Mouse (Mus musculus) testis, adult 2 months (tissue): ENCODE measurements around the gene Ctf1. TPM values are rescaled to one million over a fixed set of nuclear protein-coding genes. Genes with fewer than 3 reads are reported as not detected.

ENCODE experiments used
- H3K27ac ChIP-seq: fragments of 200-500 bp; 2 replicates; pipeline ENCODE4 v1.5.1; 2012; ENCODE audit warnings: low read depth, low read length; ENCODE audit not compliant: control insufficient read depth, insufficient read depth
- H3K27me3 ChIP-seq: fragments of 200-500 bp; 2 replicates; pipeline ENCODE4 v1.6.1; 2012; ENCODE audit warnings: mild to moderate bottlenecking, low read length, moderate library complexity; ENCODE audit not compliant: control insufficient read depth, insufficient read depth
- H3K36me3 ChIP-seq: fragments of 200-500 bp; 2 replicates; pipeline ENCODE4 v1.6.1; 2012; ENCODE audit warnings: mild to moderate bottlenecking, low read length; ENCODE audit not compliant: control insufficient read depth, insufficient read depth
- H3K4me1 ChIP-seq: fragments of 200-500 bp; 2 replicates; pipeline ENCODE4 v1.6.1; 2012; ENCODE audit warnings: low read length; ENCODE audit not compliant: control insufficient read depth, insufficient read depth
- H3K4me3 ChIP-seq: fragments of 200-500 bp; 2 replicates; pipeline ENCODE4 v1.5.1; 2012; ENCODE audit warnings: low read depth, mild to moderate bottlenecking, low read length, moderate library complexity, mixed read lengths; ENCODE audit not compliant: control insufficient read depth
- CTCF ChIP-seq: fragments of 200-500 bp; IDR thresholded peaks from 2 replicates; pipeline ENCODE4 v1.5.1; 2012; ENCODE audit warnings: low read depth, mild to moderate bottlenecking, inconsistent platforms, low read length, moderate library complexity; ENCODE audit not compliant: control insufficient read depth, insufficient read depth, insufficient replicate concordance
- POLR2A ChIP-seq: fragments of 200-500 bp; IDR thresholded peaks from 2 replicates; pipeline ENCODE4 v1.6.1; 2012; ENCODE audit warnings: low read depth, mild to moderate bottlenecking, inconsistent platforms, low read length, moderate library complexity; ENCODE audit not compliant: control insufficient read depth
- polyA plus RNA-seq: library from polyadenylated mRNA; depleted of rRNA; stranded (reverse); fragments of >200 nt; gene quantifications from 2 replicates; pipeline ENCODE4 v1.2.3, GENCODE M21; 2012

Ctf1 gene
- polyA plus RNA-seq, 1 experiment, result 4.7 TPM

DNA sequence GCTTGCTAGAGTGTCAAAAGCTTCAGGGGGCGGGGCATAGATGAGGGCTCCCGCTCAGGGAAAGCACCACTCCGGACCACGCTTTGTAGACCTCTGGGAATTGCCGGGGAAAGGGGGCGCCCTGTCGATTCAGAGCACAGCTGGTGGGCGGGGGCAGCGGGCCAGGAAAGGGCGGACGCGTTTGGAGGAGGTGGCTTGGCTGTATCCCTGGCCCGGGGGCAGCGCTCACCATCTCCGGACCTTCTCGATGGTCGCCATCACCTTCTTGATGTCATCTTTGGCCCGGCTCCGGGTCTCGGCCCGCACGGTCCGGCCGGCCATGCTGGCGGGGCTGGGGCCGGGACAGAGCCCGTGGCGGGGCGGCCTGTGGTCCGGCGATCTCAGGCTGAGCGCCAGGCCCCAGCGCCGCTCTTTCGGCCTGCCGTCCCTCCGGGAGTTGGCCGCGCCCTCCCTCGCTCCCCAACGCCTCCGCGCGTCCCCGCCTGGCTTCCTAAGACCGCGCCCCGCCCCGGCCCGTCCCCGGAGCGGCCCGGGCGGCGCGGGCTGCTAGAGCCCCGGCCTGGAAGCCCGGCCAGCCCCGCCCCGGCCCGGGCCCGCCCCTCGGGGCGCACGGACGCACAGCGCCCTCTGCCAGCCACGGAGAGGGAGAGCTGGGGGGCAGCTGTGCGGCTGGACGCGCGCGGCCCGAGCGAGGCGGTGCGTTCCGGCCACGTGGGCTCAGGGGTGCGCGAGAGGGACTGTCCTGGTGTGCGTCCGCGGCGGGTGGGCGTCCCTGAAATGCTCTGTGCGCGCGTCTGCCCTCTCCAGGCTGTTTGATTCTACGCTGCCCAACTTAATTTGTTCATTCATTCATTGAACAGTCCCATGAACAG is 4.1 kb upstream of the Ctf1 start, which contains the start of gene Bcl7c:
TSS of gene Bcl7c (minus strand) at position 727 of the 872 bp plus-strand sequence.
- H3K36me3 ChIP-seq, result no peaks in the 10 kb centered on the region; the same call in 1 of the 2 replicates
- peaks cover 24% of the 10 kb centered on the region for H3K4me1 ChIP-seq
- TF ChIP-seq CTCF, result peak; percentile 39; the same call in 1 of the 2 replicates
- TF ChIP-seq POLR2A, result peak; percentile 40; the same call in 1 of the 2 replicates
- no peaks in the 10 kb centered on the region for H3K27me3 ChIP-seq
- H3K4me3 ChIP-seq, result peak within 1 kb of the TSS; percentile 92
- peak within 1 kb of the TSS; percentile 84 for H3K27ac ChIP-seq

DNA sequence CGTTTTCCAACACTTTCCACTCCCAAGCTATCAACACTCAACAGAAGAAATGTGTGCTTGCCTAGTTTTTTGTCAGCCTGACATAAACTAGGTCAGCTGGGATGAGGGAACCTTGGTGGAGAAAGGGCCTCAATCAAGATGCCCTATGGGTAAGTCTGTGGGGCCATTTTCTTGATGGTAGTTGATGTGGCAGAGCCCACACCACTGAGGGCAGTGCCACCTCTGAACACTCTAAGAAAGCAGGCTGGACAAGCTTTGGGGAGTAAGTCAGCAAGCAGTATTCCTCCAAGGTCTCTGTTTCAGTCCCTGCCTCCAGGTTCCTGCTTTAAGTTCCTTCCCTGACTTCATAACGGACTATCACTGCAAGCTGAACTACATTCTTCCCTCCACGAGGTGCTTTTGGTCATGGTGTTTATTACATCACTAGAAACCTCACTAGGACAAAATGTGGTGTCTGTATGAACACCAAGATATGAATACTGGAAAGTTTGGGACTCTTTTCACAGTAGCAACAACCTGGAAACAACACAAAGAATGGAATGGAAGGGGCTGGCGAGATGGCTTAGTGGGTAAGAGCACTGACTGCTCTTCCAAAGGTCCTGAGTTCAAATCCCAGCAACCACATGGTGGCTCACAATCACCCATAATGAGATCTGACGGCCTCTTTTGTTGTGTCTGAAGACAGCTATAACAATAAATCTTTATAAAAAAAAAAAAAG is 3.1 kb upstream of the Ctf1 start:
- TF ChIP-seq CTCF, result no peak
- no peak for TF ChIP-seq POLR2A
- no peak overlapping the region for H3K27ac ChIP-seq
- H3K27me3 ChIP-seq, result no peaks in the 10 kb centered on the region
- no peak overlapping the region; the same call in 1 of the 2 replicates for H3K4me3 ChIP-seq
- peaks cover 24% of the 10 kb centered on the region for H3K4me1 ChIP-seq
- H3K36me3 ChIP-seq, result no peaks in the 10 kb centered on the region; the same call in 1 of the 2 replicates

DNA sequence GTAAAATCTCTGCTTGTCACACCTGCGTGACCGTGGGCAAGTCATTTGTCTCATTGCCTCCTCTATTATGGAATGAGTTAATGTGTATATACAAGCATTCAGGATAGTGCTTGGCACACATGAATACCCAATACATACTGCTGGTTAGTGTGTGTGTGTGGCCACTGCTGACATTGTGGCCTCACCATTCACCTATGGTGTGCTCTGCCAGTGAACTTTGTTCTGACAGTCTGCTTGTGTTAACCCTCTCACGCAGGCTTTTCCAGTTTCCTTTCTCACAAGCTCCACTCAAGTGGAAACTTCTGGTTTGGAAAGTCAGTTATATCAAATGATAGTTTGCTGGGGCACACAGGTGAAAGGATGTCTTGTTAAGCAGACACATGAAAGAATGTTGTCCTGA is 1.5 kb upstream of the Ctf1 start:
- Histone ChIP-seq H3K4me1 (peaks cover 24% of the 10 kb centered on the region), H3K36me3 (no peaks in the 10 kb centered on the region; the same call in 1 of the 2 replicates), H3K27ac (no peak overlapping the region), H3K4me3 (no peak overlapping the region), H3K27me3 (no peaks in the 10 kb centered on the region)
- TF ChIP-seq POLR2A, result no peak
- no peak for TF ChIP-seq CTCF

DNA sequence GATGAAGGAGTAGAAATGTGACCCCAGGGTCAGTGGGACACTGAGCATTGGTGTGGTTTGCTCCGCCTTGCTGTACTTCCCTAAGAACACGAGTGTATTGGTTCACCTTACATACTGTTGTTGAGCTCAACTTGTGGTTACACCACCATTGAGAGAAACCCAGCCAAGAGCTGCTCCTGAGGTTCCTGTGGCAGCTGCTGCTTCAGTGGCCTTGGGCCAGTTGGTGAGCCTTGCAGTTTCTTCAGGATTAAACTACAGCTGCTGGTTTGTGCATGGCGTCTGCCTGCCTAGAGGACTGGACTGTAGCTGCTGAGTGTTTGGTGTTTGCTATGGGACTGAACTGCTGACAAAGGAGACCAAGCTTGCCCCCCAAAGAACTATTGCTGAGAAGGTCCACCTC is 1.1 kb upstream of the Ctf1 start:
- TF ChIP-seq CTCF (no peak), POLR2A (no peak)
- no peaks in the 10 kb centered on the region for H3K36me3 ChIP-seq
- no peaks in the 10 kb centered on the region for H3K27me3 ChIP-seq
- no peak overlapping the region for H3K27ac ChIP-seq
- no peak overlapping the region for H3K4me3 ChIP-seq
- peaks cover 24% of the 10 kb centered on the region for H3K4me1 ChIP-seq

DNA sequence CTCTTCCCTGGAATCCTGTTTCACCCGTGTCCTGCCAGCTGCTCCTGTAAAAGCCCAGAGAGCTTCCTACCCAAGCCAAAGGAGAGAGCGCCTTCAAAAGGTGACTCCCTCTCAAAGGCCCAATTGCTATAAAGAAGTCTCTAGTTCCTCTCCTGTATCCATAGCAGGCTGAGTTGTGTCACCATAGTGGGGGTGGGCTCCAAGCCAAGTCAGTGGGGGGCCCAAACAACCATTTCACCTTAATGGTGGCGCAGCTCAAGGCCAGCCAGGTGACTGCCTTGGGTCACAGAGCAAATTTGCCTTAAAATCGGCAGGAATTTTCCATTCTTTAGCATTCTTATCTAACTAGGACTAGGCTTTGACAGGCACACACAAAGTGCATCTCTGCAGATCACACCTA is 2.3 kb downstream of the Ctf1 start:
- H3K36me3 ChIP-seq, result no peaks in the 10 kb centered on the region
- no peak for TF ChIP-seq CTCF
- TF ChIP-seq POLR2A, result no peak
- H3K4me3 ChIP-seq, result no peak overlapping the region
- H3K27me3 ChIP-seq, result no peaks in the 10 kb centered on the region
- H3K27ac ChIP-seq, result no peak overlapping the region
- H3K4me1 ChIP-seq, result peaks cover 17% of the 10 kb centered on the region

DNA sequence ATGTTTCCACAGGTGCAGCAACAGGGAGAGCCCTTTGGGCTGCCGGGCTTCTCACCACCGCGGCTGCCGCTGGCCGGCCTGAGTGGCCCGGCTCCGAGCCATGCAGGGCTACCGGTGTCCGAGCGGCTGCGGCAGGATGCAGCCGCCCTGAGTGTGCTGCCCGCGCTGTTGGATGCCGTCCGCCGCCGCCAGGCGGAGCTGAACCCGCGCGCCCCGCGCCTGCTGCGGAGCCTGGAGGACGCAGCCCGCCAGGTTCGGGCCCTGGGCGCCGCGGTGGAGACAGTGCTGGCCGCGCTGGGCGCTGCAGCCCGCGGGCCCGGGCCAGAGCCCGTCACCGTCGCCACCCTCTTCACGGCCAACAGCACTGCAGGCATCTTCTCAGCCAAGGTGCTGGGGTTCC is 4.5 kb downstream of the Ctf1 start:
- H3K27ac ChIP-seq, result no peak overlapping the region
- no peaks in the 10 kb centered on the region for H3K36me3 ChIP-seq
- no peaks in the 10 kb centered on the region for H3K27me3 ChIP-seq
- peaks cover 15% of the 10 kb centered on the region for H3K4me1 ChIP-seq
- peak overlapping the region; percentile 59 for H3K4me3 ChIP-seq
- TF ChIP-seq CTCF (peak; percentile 34; the same call in 1 of the 2 replicates), POLR2A (no peak)

DNA sequence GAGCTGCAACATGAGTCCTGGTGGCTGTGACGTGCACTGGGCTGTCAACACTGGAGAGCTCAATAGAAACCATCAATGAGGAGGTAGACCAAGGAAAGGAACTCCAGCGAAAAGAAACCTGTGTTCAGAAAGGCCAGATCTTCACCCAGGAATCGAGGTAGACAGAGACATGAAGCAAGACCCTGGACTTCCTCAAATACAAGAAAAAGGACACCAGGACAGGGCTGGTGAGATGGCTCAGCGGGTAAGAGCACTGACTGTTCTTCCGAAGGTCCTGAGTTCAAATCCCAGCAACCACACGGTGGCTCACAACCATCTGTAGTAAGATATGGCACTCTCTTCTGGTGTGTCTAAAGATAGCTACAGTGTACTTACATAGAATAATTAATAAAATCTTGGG is 5.8 kb downstream of the Ctf1 start:
- Histone ChIP-seq H3K27me3 (no peaks in the 10 kb centered on the region), H3K4me3 (no peak overlapping the region), H3K27ac (no peak overlapping the region), H3K4me1 (peaks cover 6% of the 10 kb centered on the region), H3K36me3 (no peaks in the 10 kb centered on the region)
- TF ChIP-seq POLR2A (no peak), CTCF (no peak)
